Mouse (Mus musculus) neural tube, embryonic 14.5 days (tissue): ENCODE data around the gene Usp36. TPM values are rescaled to one million over a fixed set of nuclear protein-coding genes. Genes with fewer than 3 reads are reported as not detected.

ENCODE experiments used
- ATAC-seq: fragments of 200-750 bp; cut with Nextera tagmentation; 2 replicates; pipeline ENCODE4 v1.8.0; 2017; ENCODE audit warnings: low read depth, mild to moderate bottlenecking, moderate TSS enrichment, moderate library complexity
- H3K27ac ChIP-seq: fragments of 300-500 bp; sonication (generic); 2 replicates; pipeline ENCODE4 v1.5.1; 2014; ENCODE audit warnings: low read depth, mild to moderate bottlenecking, control low read depth, low read length, moderate library complexity, mixed read lengths
- H3K27me3 ChIP-seq: fragments of 300-500 bp; sonication (generic); 2 replicates; pipeline ENCODE4 v1.6.1; 2014; ENCODE audit warnings: low read length; ENCODE audit not compliant: control insufficient read depth, insufficient read depth
- H3K36me3 ChIP-seq: fragments of 300-500 bp; sonication (generic); 2 replicates; pipeline ENCODE4 v1.6.1; 2014; ENCODE audit warnings: low read length, mixed read lengths; ENCODE audit not compliant: control insufficient read depth, insufficient read depth
- H3K4me1 ChIP-seq: fragments of 300-500 bp; sonication (generic); 2 replicates; pipeline ENCODE4 v1.6.1; 2014; ENCODE audit warnings: low read length; ENCODE audit not compliant: control insufficient read depth, insufficient read depth
- H3K4me2 ChIP-seq: fragments of 300-500 bp; sonication (generic); 2 replicates; pipeline ENCODE4 v1.6.1; 2014; ENCODE audit warnings: mild to moderate bottlenecking, low read depth, low read length, control low read depth
- H3K4me3 ChIP-seq: fragments of 300-500 bp; sonication (generic); 2 replicates; pipeline ENCODE4 v1.5.1; 2014; ENCODE audit warnings: low read depth, low read length, control low read depth, mixed read lengths
- H3K9ac ChIP-seq: fragments of 300-500 bp; sonication (generic); replicated peaks from 2 replicates; pipeline ENCODE4 v1.6.1; 2014; ENCODE audit warnings: low read depth, mild to moderate bottlenecking, control low read depth, low read length, mixed read lengths
- H3K9me3 ChIP-seq: fragments of 300-500 bp; sonication (generic); 2 replicates; pipeline ENCODE4 v1.6.1; 2016; ENCODE audit warnings: low read length; ENCODE audit not compliant: control insufficient read depth
- WGBS: fragments of 180-500 bp; shearing (Covaris S2); extraction: QIAGEN DNeasy Blood & Tissue Kit; methylation state at CpG from one replicate; pipeline ENCODE4 v1.1.7; 2014; 5-methylcytosine and 5-hydroxymethylcytosine counted together
- polyA plus RNA-seq: library from polyadenylated mRNA; unstranded; fragments of >200 nt; fragmentation: Nextera tagmentation; extraction: Ambion mirVana; gene quantifications from 2 replicates; pipeline ENCODE4 v1.2.1, GENCODE M21; 2014

Gene Usp36
- polyA plus RNA-seq, 1 experiment from 2014 or later: 15.2 TPM

DNA sequence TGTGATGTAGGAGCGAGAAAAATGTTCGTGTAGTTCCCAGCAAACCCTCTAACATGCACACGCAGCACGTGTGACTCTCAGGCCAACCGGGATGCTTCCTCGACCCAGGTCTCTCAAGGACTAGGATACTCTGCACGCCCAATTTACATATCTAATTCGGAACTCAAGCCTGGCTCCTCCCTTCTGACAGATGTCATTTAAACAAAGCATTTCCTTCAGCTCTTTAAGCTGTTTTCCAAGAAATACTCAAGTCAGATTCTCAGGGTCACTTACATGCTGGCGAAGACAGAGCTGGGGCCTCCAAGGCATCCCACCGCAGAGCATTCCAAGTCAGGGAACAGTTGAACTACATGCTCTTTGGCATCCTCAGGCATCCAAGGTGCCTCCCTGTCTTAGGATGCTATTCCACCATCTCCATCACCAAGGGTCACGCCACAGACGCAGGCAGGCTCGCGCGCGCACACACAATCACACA lies 970 bp downstream of the Usp36 start:
- Histone ChIP-seq H3K36me3 (peaks cover 28% of the 10 kb centered on the region), H3K9ac (peak overlapping the region; percentile 91), H3K4me3 (peak overlapping the region; percentile 94), H3K4me2 (peak overlapping the region; percentile 85), H3K27ac (peak overlapping the region; percentile 80; the same call in 1 of the 2 replicates), H3K9me3 (no peaks in the 10 kb centered on the region), H3K4me1 (peaks cover 10% of the 10 kb centered on the region), H3K27me3 (no peaks in the 10 kb centered on the region)
- ATAC-seq: no peak
- WGBS: 3% methylated on average over 16 of the region's 16 CpGs

DNA sequence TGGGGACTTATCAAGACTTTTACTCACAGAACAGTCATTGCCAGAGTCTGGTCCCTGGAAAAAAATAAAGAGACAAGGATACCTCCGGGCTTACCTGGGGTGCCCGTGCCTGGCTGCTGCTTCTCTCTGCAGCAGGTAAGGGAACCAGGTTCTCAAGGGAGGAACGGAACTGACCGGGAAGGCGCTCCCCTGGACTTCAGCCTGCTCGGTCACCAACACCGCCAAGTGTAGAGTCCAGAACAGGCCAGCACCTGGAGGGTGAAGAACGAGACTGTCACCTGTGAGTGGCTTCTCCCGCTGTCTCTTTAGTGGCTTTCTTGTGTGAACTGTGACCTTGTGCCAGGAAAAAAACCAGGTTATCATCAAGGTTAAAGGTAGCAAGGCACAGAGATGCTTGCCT lies 2.5 kb downstream of the Usp36 start:
- H3K9ac ChIP-seq: no peak overlapping the region
- ATAC-seq: no peak
- no peak overlapping the region for H3K27ac ChIP-seq
- H3K9me3 ChIP-seq: no peaks in the 10 kb centered on the region
- peaks cover 41% of the 10 kb centered on the region for H3K36me3 ChIP-seq
- 97% methylated on average over 9 of the region's 9 CpGs for WGBS
- H3K4me1 ChIP-seq: peaks cover 10% of the 10 kb centered on the region
- no peaks in the 10 kb centered on the region for H3K27me3 ChIP-seq
- no peak overlapping the region for H3K4me2 ChIP-seq
- H3K4me3 ChIP-seq: no peak overlapping the region

- Histone ChIP-seq H3K4me2 (no peak overlapping the region), H3K27ac (no peak overlapping the region), H3K27me3 (no peaks in the 10 kb centered on the region), H3K9me3 (no peaks in the 10 kb centered on the region), H3K9ac (no peak overlapping the region), H3K4me3 (no peak overlapping the region), H3K36me3 (peaks cover 52% of the 10 kb centered on the region), H3K4me1 (peaks cover 10% of the 10 kb centered on the region)
- ATAC-seq: no peak
- WGBS: 95% methylated on average over 9 of the region's 9 CpGs
Observed at GRCm38 (mm10) chr11:118286434-118286833, 3.6 kb downstream of the Usp36 start.

DNA sequence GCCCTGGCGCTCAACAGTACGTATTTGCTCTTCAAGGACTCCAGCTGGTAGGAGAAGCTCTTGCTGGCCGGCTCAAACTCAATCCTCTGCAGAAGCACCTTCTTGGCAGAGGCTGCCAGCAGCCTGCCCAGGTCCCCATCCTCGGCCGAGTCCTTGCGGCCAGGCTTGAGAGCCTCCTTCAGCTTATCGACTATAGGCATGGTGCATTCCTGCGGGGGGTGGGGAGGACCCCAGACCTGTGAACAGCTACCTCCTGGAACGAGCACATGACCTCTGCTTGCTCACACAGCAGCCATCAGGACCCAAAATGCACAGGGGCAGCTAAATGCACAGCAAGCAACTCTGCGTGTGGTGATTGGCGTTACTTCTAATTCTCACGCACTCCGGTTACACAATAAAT lies 4.3 kb downstream of the Usp36 start:
- Histone ChIP-seq H3K9ac (no peak overlapping the region), H3K27me3 (no peaks in the 10 kb centered on the region), H3K4me1 (peaks cover 10% of the 10 kb centered on the region), H3K4me2 (no peak overlapping the region), H3K9me3 (no peaks in the 10 kb centered on the region), H3K36me3 (peaks cover 53% of the 10 kb centered on the region), H3K27ac (no peak overlapping the region), H3K4me3 (no peak overlapping the region)
- WGBS: 93% methylated on average over 13 of the region's 13 CpGs
- ATAC-seq: no peak

DNA sequence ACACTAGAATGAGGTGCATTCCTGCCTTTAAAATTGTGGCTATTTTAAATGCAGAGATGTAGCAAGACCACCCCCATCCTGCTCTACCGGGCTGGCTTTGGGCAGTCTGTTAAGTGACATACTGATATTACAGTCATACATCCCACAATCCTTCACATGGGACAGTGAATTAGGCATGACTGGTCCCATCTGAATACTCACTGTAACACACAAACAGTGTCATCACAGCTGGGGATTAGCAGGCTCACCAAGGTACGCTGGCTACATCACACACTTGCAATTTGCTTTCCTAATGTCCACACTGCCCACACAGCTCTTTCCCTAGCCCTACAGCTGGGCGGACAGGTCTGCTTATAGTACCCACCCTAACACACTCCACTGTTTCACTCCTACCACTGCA lies 9.8 kb downstream of the Usp36 start:
- no peak for ATAC-seq
- Histone ChIP-seq H3K9ac (no peak overlapping the region), H3K4me2 (no peak overlapping the region), H3K4me1 (no peaks in the 10 kb centered on the region), H3K27ac (no peak overlapping the region), H3K9me3 (no peaks in the 10 kb centered on the region), H3K27me3 (no peaks in the 10 kb centered on the region), H3K36me3 (peaks cover 76% of the 10 kb centered on the region), H3K4me3 (no peak overlapping the region)
- 93% methylated on average over 3 of the region's 3 CpGs for WGBS

DNA sequence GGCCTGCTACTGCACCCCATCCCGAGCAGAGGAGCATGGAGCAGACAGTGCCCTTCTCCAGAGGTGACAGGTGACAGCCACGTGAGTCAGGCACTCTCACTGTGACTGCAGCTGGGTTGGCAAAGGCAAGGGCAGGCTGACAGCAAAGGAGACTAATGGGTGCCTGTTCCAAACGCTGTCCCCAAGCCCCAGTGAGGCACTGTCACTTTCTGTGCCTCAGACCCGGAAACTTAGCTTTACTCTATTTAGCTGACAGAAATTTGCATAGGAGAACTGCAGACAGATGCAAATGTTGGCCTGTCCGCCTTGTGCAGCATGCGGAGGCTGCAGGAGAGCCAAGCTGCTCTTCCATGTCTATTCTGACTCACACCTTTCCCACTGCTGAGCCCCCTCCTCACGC lies 13.7 kb downstream of the Usp36 start:
- Histone ChIP-seq H3K9me3 (no peaks in the 10 kb centered on the region), H3K4me3 (no peak overlapping the region), H3K27ac (no peak overlapping the region), H3K27me3 (no peaks in the 10 kb centered on the region), H3K9ac (no peak overlapping the region), H3K4me2 (no peak overlapping the region), H3K36me3 (peaks cover 78% of the 10 kb centered on the region), H3K4me1 (no peaks in the 10 kb centered on the region)
- no peak for ATAC-seq
- WGBS: 88% methylated on average over 7 of the region's 7 CpGs

GRCm38 (mm10) chr11:118275092-118275491 lies 15.0 kb downstream of the Usp36 start:
- no peaks in the 10 kb centered on the region for H3K4me1 ChIP-seq
- 97% methylated on average over 9 of the region's 9 CpGs for WGBS
- no peak overlapping the region for H3K9ac ChIP-seq
- no peaks in the 10 kb centered on the region for H3K9me3 ChIP-seq
- no peak overlapping the region for H3K27ac ChIP-seq
- H3K4me2 ChIP-seq: no peak overlapping the region
- H3K36me3 ChIP-seq: peaks cover 78% of the 10 kb centered on the region
- H3K27me3 ChIP-seq: no peaks in the 10 kb centered on the region
- no peak for ATAC-seq
- H3K4me3 ChIP-seq: no peak overlapping the region

DNA sequence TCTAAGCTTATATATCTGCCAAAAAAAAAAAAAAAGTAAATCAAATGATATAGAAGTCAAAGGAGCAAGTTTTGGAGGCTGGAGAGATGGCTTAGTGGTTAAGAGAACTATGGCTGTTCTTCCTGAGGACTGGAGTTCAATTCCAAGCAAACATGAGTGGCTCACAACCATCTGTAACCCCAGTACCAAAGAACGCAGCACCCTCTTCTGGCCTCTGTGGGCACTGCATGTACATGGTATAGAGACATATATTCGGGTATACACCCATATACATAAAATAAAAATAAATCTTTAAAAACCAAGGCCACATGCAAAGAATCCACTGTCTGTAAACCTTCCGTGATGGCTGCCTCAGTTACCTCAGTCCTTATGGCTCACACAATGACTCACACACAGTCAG lies 20.2 kb downstream of the Usp36 start:
- Histone ChIP-seq H3K27me3 (no peaks in the 10 kb centered on the region), H3K4me2 (no peak overlapping the region), H3K36me3 (peaks cover 81% of the 10 kb centered on the region), H3K9ac (no peak overlapping the region), H3K27ac (no peak overlapping the region), H3K4me3 (no peak overlapping the region), H3K9me3 (no peaks in the 10 kb centered on the region), H3K4me1 (no peaks in the 10 kb centered on the region)
- no peak for ATAC-seq
- 94% methylated on average over 3 of the region's 3 CpGs for WGBS

DNA sequence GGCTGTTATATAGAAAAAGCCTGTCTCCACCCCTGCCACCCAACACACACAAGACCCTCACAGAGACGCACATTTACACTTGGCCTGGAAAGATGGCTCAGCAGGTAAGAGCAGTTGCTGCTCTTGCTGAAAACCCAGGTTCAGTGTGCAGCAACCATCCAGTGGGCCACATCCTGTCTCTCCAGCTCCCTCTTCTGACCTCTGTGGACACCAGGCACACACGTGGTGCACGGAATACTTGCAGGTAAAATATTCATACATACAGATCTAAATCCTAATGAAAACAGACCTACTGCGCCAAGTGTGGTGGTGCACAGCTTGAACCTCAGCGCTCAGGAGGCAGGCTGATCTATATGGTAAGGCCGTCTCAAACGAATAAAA lies 23.4 kb downstream of the Usp36 start:
- Histone ChIP-seq H3K27me3 (no peaks in the 10 kb centered on the region), H3K4me2 (no peak overlapping the region), H3K4me3 (no peak overlapping the region), H3K9ac (no peak overlapping the region), H3K27ac (no peak overlapping the region), H3K36me3 (peaks cover 75% of the 10 kb centered on the region), H3K4me1 (no peaks in the 10 kb centered on the region), H3K9me3 (no peaks in the 10 kb centered on the region)
- no peak for ATAC-seq
- WGBS: 95% methylated on average over 7 of the region's 7 CpGs
